Mouse (Mus musculus): Measurements from ENCODE around the gene Ppp1r1c.
"Not testable (repeated sequence)": the region's sequence is repeated elsewhere in the genome, so short reads cannot be mapped to it uniquely, and the experiment has no call there.

Gene Ppp1r1c

GRCm38 (mm10) chr2:79751685-79752084, 44.1 kb downstream of the Ppp1r1c start:
- DNase-seq, result no peak

- DNase-seq, result no peak
Observed at GRCm38 (mm10) chr2:79760018-79760417, 52.4 kb downstream of the Ppp1r1c start.

- no peak for DNase-seq
Observed at GRCm38 (mm10) chr2:79762723-79763388, 55.3 kb downstream of the Ppp1r1c start.

- no peak for DNase-seq
Observed at GRCm38 (mm10) chr2:79765032-79765431, 57.5 kb downstream of the Ppp1r1c start.

- DNase-seq, result no peak
Observed at GRCm38 (mm10) chr2:79765723-79766122, 58.1 kb downstream of the Ppp1r1c start.

- no peak for DNase-seq
Observed at GRCm38 (mm10) chr2:79768625-79769024, 61.0 kb downstream of the Ppp1r1c start.

GRCm38 (mm10) chr2:79770307-79770706, 62.7 kb downstream of the Ppp1r1c start:
- DNase-seq, result no peak

GRCm38 (mm10) chr2:79774372-79774771, 66.8 kb downstream of the Ppp1r1c start:
- DNase-seq, result peak; percentile 79 to 81

GRCm38 (mm10) chr2:79777801-79778200, 70.2 kb downstream of the Ppp1r1c start:
- no peak for DNase-seq

- DNase-seq, result no peak
Observed at GRCm38 (mm10) chr2:79780772-79781171, 73.2 kb downstream of the Ppp1r1c start.

GRCm38 (mm10) chr2:79785541-79786134, 78.1 kb downstream of the Ppp1r1c start:
- no peak for DNase-seq

- no peak for DNase-seq
Observed at GRCm38 (mm10) chr2:79786467-79786866, 78.9 kb downstream of the Ppp1r1c start.

GRCm38 (mm10) chr2:79793186-79793585, 85.6 kb downstream of the Ppp1r1c start:
- no peak for DNase-seq

- DNase-seq, result no peak
Observed at GRCm38 (mm10) chr2:79797444-79797843, 89.9 kb downstream of the Ppp1r1c start.

GRCm38 (mm10) chr2:79798627-79799026, 91.0 kb downstream of the Ppp1r1c start:
- no peak for DNase-seq

GRCm38 (mm10) chr2:79815708-79816484, 108.3 kb downstream of the Ppp1r1c start:
- DNase-seq, result no peak

GRCm38 (mm10) chr2:79819543-79819942, 112.0 kb downstream of the Ppp1r1c start:
- DNase-seq, result no peak

- no peak for DNase-seq
Observed at GRCm38 (mm10) chr2:79825853-79826252, 118.3 kb downstream of the Ppp1r1c start.

GRCm38 (mm10) chr2:79839090-79839489, 131.5 kb downstream of the Ppp1r1c start:
- DNase-seq, result no peak

GRCm38 (mm10) chr2:79839513-79839912, 131.9 kb downstream of the Ppp1r1c start:
- DNase-seq, result no peak

- not testable (repeated sequence) for DNase-seq
Observed at GRCm38 (mm10) chr2:79847396-79847795, 139.8 kb downstream of the Ppp1r1c start.

GRCm38 (mm10) chr2:79856874-79857273, 149.3 kb downstream of the Ppp1r1c start:
- DNase-seq, result no peak

GRCm38 (mm10) chr2:79865275-79865999, 157.9 kb downstream of the Ppp1r1c start:
- peak; percentile 9 to 18 for DNase-seq
